Mouse (Mus musculus) kidney, embryonic 16.5 days (tissue): Measurements from ENCODE around the gene Tmem164. TPM values are rescaled to one million over a fixed set of nuclear protein-coding genes. Genes with fewer than 3 reads are reported as not detected.

Experiments used
- ATAC-seq: fragments of 200-750 bp; cut with Nextera tagmentation; 2 replicates; pipeline ENCODE4 v1.8.0; 2017; ENCODE audit warnings: moderate TSS enrichment; ENCODE audit not compliant: low FRiP score, low TSS enrichment
- H3K27ac ChIP-seq: fragments of 300-500 bp; sonication (generic); 2 replicates; pipeline ENCODE4 v1.5.1; 2014; ENCODE audit warnings: low read length
- H3K27me3 ChIP-seq: fragments of 300-500 bp; sonication (generic); 2 replicates; pipeline ENCODE4 v1.6.1; 2014; ENCODE audit warnings: low read length, control low read depth, mixed read lengths; ENCODE audit not compliant: insufficient read depth
- H3K36me3 ChIP-seq: fragments of 300-500 bp; sonication (generic); 2 replicates; pipeline ENCODE4 v1.6.1; 2014; ENCODE audit warnings: low read length, control low read depth, mixed read lengths; ENCODE audit not compliant: insufficient read depth
- H3K4me1 ChIP-seq: fragments of 300-500 bp; sonication (generic); 2 replicates; pipeline ENCODE4 v1.6.1; 2014; ENCODE audit warnings: low read length, control low read depth, mixed read lengths; ENCODE audit not compliant: insufficient read depth
- H3K4me2 ChIP-seq: fragments of 300-500 bp; sonication (generic); replicated peaks from 2 replicates; pipeline ENCODE4 v1.6.1; 2014; ENCODE audit warnings: low read depth, low read length
- H3K4me3 ChIP-seq: fragments of 300-500 bp; sonication (generic); 2 replicates; pipeline ENCODE4 v1.5.1; 2014; ENCODE audit warnings: mild to moderate bottlenecking, low read length
- H3K9ac ChIP-seq: fragments of 300-500 bp; sonication (generic); replicated peaks from 2 replicates; pipeline ENCODE4 v1.6.1; 2014; ENCODE audit warnings: low read length
- H3K9me3 ChIP-seq: fragments of 300-500 bp; sonication (generic); 2 replicates; pipeline ENCODE4 v1.6.1; 2016; ENCODE audit warnings: low read length, control low read depth
- WGBS: fragments of 180-500 bp; shearing (Covaris S2); extraction: QIAGEN DNeasy Blood & Tissue Kit; methylation state at CpG from one replicate; pipeline ENCODE4 v1.1.7; 2014; 5-methylcytosine and 5-hydroxymethylcytosine counted together
- polyA plus RNA-seq: library from polyadenylated mRNA; unstranded; fragments of >200 nt; fragmentation: Nextera tagmentation; extraction: Ambion mirVana; gene quantifications from 2 replicates; pipeline ENCODE4 v1.2.1, GENCODE M21; 2015

The Tmem164 gene
- polyA plus RNA-seq, 1 experiment from 2014 or later = 56.4 TPM

- Histone ChIP-seq H3K4me1 (peaks cover 8% of the 10 kb centered on the region; the same call in 1 of the 2 replicates), H3K9ac (no peak overlapping the region), H3K36me3 (no peaks in the 10 kb centered on the region), H3K4me2 (no peak overlapping the region), H3K27me3 (no peaks in the 10 kb centered on the region; the same call in 1 of the 2 replicates), H3K4me3 (no peak overlapping the region), H3K9me3 (no peaks in the 10 kb centered on the region), H3K27ac (no peak overlapping the region)
- 62% methylated on average over 3 of the region's 3 CpGs for WGBS
- no peak for ATAC-seq
Measured at GRCm38 (mm10) chrX:142702566-142702965, 21.4 kb downstream of the Tmem164 start.

- H3K4me2 ChIP-seq = no peak overlapping the region
- no peak for ATAC-seq
- no peak overlapping the region for H3K27ac ChIP-seq
- H3K4me3 ChIP-seq = no peak overlapping the region
- peaks cover 8% of the 10 kb centered on the region; the same call in 1 of the 2 replicates for H3K4me1 ChIP-seq
- WGBS = 75% methylated on average over 3 of the region's 3 CpGs
- H3K9me3 ChIP-seq = no peaks in the 10 kb centered on the region
- H3K9ac ChIP-seq = no peak overlapping the region
- H3K27me3 ChIP-seq = no peaks in the 10 kb centered on the region; the same call in 1 of the 2 replicates
- no peaks in the 10 kb centered on the region for H3K36me3 ChIP-seq
Measured at GRCm38 (mm10) chrX:142703953-142704352, 22.7 kb downstream of the Tmem164 start.

- Histone ChIP-seq H3K36me3 (no peaks in the 10 kb centered on the region), H3K27ac (no peak overlapping the region), H3K9me3 (no peaks in the 10 kb centered on the region), H3K4me2 (no peak overlapping the region), H3K27me3 (no peaks in the 10 kb centered on the region; the same call in 1 of the 2 replicates), H3K4me3 (no peak overlapping the region), H3K9ac (no peak overlapping the region), H3K4me1 (no peaks in the 10 kb centered on the region)
- ATAC-seq = no peak
Measured at GRCm38 (mm10) chrX:142708257-142708656, 27.1 kb downstream of the Tmem164 start.

- ATAC-seq = no peak
- no peaks in the 10 kb centered on the region for H3K36me3 ChIP-seq
- WGBS = 85% methylated on average over 3 of the region's 3 CpGs
Measured at GRCm38 (mm10) chrX:142716014-142716413, 34.8 kb downstream of the Tmem164 start.

GRCm38 (mm10) chrX:142717958-142718478 is 36.8 kb downstream of the Tmem164 start:
- ATAC-seq = no peak
- no peak overlapping the region for H3K27ac ChIP-seq
- no peak overlapping the region for H3K4me3 ChIP-seq
- H3K4me2 ChIP-seq = no peak overlapping the region
- H3K9ac ChIP-seq = no peak overlapping the region
- no peaks in the 10 kb centered on the region for H3K36me3 ChIP-seq
- peaks cover 2% of the 10 kb centered on the region; the same call in 1 of the 2 replicates for H3K27me3 ChIP-seq
- WGBS = 84% methylated on average over 9 of the region's 9 CpGs
- H3K9me3 ChIP-seq = no peaks in the 10 kb centered on the region
- peaks cover 8% of the 10 kb centered on the region; the same call in 1 of the 2 replicates for H3K4me1 ChIP-seq

More at GRCm38 (mm10) chrX:142716014-142716413, 34.8 kb downstream of the Tmem164 start:
- H3K4me1 ChIP-seq = peaks cover 5% of the 10 kb centered on the region; the same call in 1 of the 2 replicates
- H3K4me3 ChIP-seq = no peak overlapping the region
- H3K27ac ChIP-seq = no peak overlapping the region
- H3K9me3 ChIP-seq = no peaks in the 10 kb centered on the region
- no peak overlapping the region for H3K9ac ChIP-seq
- H3K27me3 ChIP-seq = peaks cover 2% of the 10 kb centered on the region; the same call in 1 of the 2 replicates
- no peak overlapping the region for H3K4me2 ChIP-seq

- no peak for ATAC-seq
- H3K36me3 ChIP-seq = no peaks in the 10 kb centered on the region
- H3K4me3 ChIP-seq = no peak overlapping the region
- H3K27ac ChIP-seq = no peak overlapping the region
- H3K9me3 ChIP-seq = no peaks in the 10 kb centered on the region
- no peak overlapping the region for H3K9ac ChIP-seq
- 84% methylated on average over 4 of the region's 4 CpGs for WGBS
- H3K4me2 ChIP-seq = no peak overlapping the region
- peaks cover 8% of the 10 kb centered on the region; the same call in 1 of the 2 replicates for H3K4me1 ChIP-seq
- H3K27me3 ChIP-seq = peaks cover 2% of the 10 kb centered on the region; the same call in 1 of the 2 replicates
Measured at GRCm38 (mm10) chrX:142718759-142719158, 37.6 kb downstream of the Tmem164 start.

GRCm38 (mm10) chrX:142721897-142722296 is 40.7 kb downstream of the Tmem164 start:
- 77% methylated on average over 3 of the region's 3 CpGs for WGBS
- H3K36me3 ChIP-seq = no peaks in the 10 kb centered on the region

GRCm38 (mm10) chrX:142724203-142724602 is 43.0 kb downstream of the Tmem164 start:
- 83% methylated on average over 2 of the region's 2 CpGs for WGBS
- H3K9ac ChIP-seq = no peak overlapping the region
- H3K4me1 ChIP-seq = peaks cover 4% of the 10 kb centered on the region; the same call in 1 of the 2 replicates
- no peak overlapping the region for H3K27ac ChIP-seq
- no peak overlapping the region for H3K4me2 ChIP-seq
- no peak overlapping the region for H3K4me3 ChIP-seq
- peaks cover 3% of the 10 kb centered on the region; the same call in 1 of the 2 replicates for H3K27me3 ChIP-seq
- no peak for ATAC-seq
- H3K36me3 ChIP-seq = no peaks in the 10 kb centered on the region
- no peaks in the 10 kb centered on the region for H3K9me3 ChIP-seq

More at GRCm38 (mm10) chrX:142721897-142722296, 40.7 kb downstream of the Tmem164 start:
- Histone ChIP-seq H3K27me3 (peaks cover 2% of the 10 kb centered on the region; the same call in 1 of the 2 replicates), H3K27ac (no peak overlapping the region), H3K4me3 (no peak overlapping the region), H3K4me2 (no peak overlapping the region), H3K9ac (no peak overlapping the region), H3K9me3 (no peaks in the 10 kb centered on the region), H3K4me1 (peaks cover 8% of the 10 kb centered on the region; the same call in 1 of the 2 replicates)
- ATAC-seq = no peak

GRCm38 (mm10) chrX:142725571-142725970 is 44.4 kb downstream of the Tmem164 start:
- Histone ChIP-seq H3K36me3 (no peaks in the 10 kb centered on the region), H3K4me3 (no peak overlapping the region), H3K27ac (no peak overlapping the region), H3K9me3 (no peaks in the 10 kb centered on the region), H3K4me1 (0 out of 2 replicates have a peak, but pooled peaks cover 3% of the 10 kb centered on the region), H3K27me3 (peaks cover 3% of the 10 kb centered on the region; the same call in 1 of the 2 replicates), H3K4me2 (no peak overlapping the region), H3K9ac (no peak overlapping the region)
- no peak for ATAC-seq
- 78% methylated on average over 2 of the region's 2 CpGs for WGBS

- no peak overlapping the region for H3K4me2 ChIP-seq
- 71% methylated on average over 2 of the region's 2 CpGs for WGBS
- ATAC-seq = no peak
- H3K36me3 ChIP-seq = no peaks in the 10 kb centered on the region
- H3K9ac ChIP-seq = no peak overlapping the region
- no peak overlapping the region for H3K27ac ChIP-seq
- peaks cover 4% of the 10 kb centered on the region; the same call in 1 of the 2 replicates for H3K27me3 ChIP-seq
- no peak overlapping the region for H3K4me3 ChIP-seq
- H3K4me1 ChIP-seq = 0 out of 2 replicates have a peak, but pooled peaks cover 3% of the 10 kb centered on the region
- no peaks in the 10 kb centered on the region for H3K9me3 ChIP-seq
Measured at GRCm38 (mm10) chrX:142726311-142726710, 45.1 kb downstream of the Tmem164 start.
